ENCODE assay signal across 8 mouse cellular contexts in genomic region chr4:122886579-122887254, GRCm38 (mm10). TPM values are rescaled to one million over a fixed set of nuclear protein-coding genes. Genes with fewer than 3 reads are reported as not detected.
DNase-seq lines count a peak whose midpoint lies in the region; ATAC-seq and TF ChIP-seq lines count a peak whose summit lies in the region.

No protein-coding gene starts in this region.

- no peaks in the 10 kb centered on the region for H3K9me3 ChIP-seq in heart, embryonic 13.5 days
- no peaks in the 10 kb centered on the region for H3K9me3 ChIP-seq in CH12.LX (replicated peaks; ENCODE audit: low read length)
- H3K9me3 ChIP-seq in forebrain, embryonic 10.5 days: no peaks in the 10 kb centered on the region
- no peaks in the 10 kb centered on the region for H3K9me3 ChIP-seq in liver, embryonic 12.5 days (replicated peaks)

- no peak for DNase-seq in heart, postnatal 14 days
- no peak for DNase-seq in CH12.LX (ENCODE audit: extremely low read depth)
- no peak for DNase-seq in forebrain, embryonic 10.5 days (ENCODE audit: extremely low spot score, low spot score)
- no peak for DNase-seq in frontal cortex, adult 2 months (ENCODE audit: extremely low spot score in 1 of 2, low spot score in 1 of 2)
- DNase-seq in frontal cortex, postnatal 10 days (ENCODE audit: low spot score in 2 of 2): no peak

- TF ChIP-seq CTCF in CH12.LX (conservative IDR thresholded peaks at IDR 0.05 in 1 of 2, IDR thresholded peaks at IDR 0.05 in 1 of 2; ENCODE audit: low read depth in 2 of 2, low read length in 2 of 2): no peak
- TF ChIP-seq CTCF in small intestine, adult 2 months (IDR thresholded peaks at IDR 0.05; ENCODE audit: extremely low read depth, insufficient read length, insufficient replicate concordance, low read depth, low read length): no peak

- ATAC-seq in heart, embryonic 13.5 days (ENCODE audit: extremely low read depth, insufficient number of reproducible peaks, low FRiP score, low TSS enrichment): no peak
- ATAC-seq in liver, embryonic 12.5 days: no peak

- peak overlapping the region; percentile 92 for H3K4me3 ChIP-seq in heart, embryonic 13.5 days
- peak overlapping the region; percentile 59 to 88 (median 69) for H3K4me3 ChIP-seq in CH12.LX (replicated peaks in 1 of 3; ENCODE audit: low read depth in 2 of 3, low read length in 2 of 3, poor library complexity in 1 of 3)
- H3K4me3 ChIP-seq in forebrain, embryonic 10.5 days: peak overlapping the region; percentile 87
- peak overlapping the region; percentile 90 for H3K4me3 ChIP-seq in liver, embryonic 12.5 days
- peak overlapping the region; percentile 74 for H3K4me3 ChIP-seq in small intestine, adult 2 months (ENCODE audit: low read depth, low read length)

- dilution Hi-C loops in CH12.LX (cut with MboI; ENCODE audit: extremely low pct_ligation_motif_present, extremely low pct_unique_long_range_greater_than_20kb, low sequenced_read_pairs): no loop called here

- H3K27me3 ChIP-seq in heart, embryonic 13.5 days (replicated peaks): no peaks in the 10 kb centered on the region
- no peaks in the 10 kb centered on the region for H3K27me3 ChIP-seq in CH12.LX (replicated peaks)
- no peaks in the 10 kb centered on the region for H3K27me3 ChIP-seq in forebrain, embryonic 10.5 days (ENCODE audit: poor library complexity, severe bottlenecking)
- no peaks in the 10 kb centered on the region for H3K27me3 ChIP-seq in liver, embryonic 12.5 days (replicated peaks)
- no peaks in the 10 kb centered on the region for H3K27me3 ChIP-seq in small intestine, adult 2 months (ENCODE audit: control insufficient read depth, insufficient read depth, low read length)

- no peak for TF ChIP-seq EP300 in CH12.LX (IDR thresholded peaks at IDR 0.05; ENCODE audit: low read length)

- peaks cover 33% of the 10 kb centered on the region for H3K79me2 ChIP-seq in CH12.LX (replicated peaks; ENCODE audit: control insufficient read depth, extremely low read depth, insufficient read depth, poor library complexity, severe bottlenecking)

- WGBS in heart, embryonic 13.5 days: 10% methylated on average over 19 of the region's 19 CpGs
- 7% methylated on average over 19 of the region's 19 CpGs for WGBS in forebrain, embryonic 10.5 days
- 6% methylated on average over 19 of the region's 19 CpGs for WGBS in liver, embryonic 12.5 days (ENCODE audit: insufficient replicate concordance)
- WGBS in small intestine, adult 2 months: under 1% methylated on average over 19 of the region's 19 CpGs

- TF ChIP-seq RAD21 in CH12.LX (IDR thresholded peaks at IDR 0.05; ENCODE audit: low read depth, low read length): no peak

- peak overlapping the region; percentile 75 for H3K4me2 ChIP-seq in heart, embryonic 13.5 days
- H3K4me2 ChIP-seq in CH12.LX (ENCODE audit: insufficient read depth, low read depth, poor library complexity, severe bottlenecking): peak overlapping the region; percentile 91
- H3K4me2 ChIP-seq in liver, embryonic 12.5 days: peak overlapping the region; percentile 89

- peak overlapping the region; percentile 100 for H3K27ac ChIP-seq in heart, embryonic 13.5 days (replicated peaks)
- peak overlapping the region; percentile 91 for H3K27ac ChIP-seq in CH12.LX (ENCODE audit: insufficient read depth, low read depth)
- peak overlapping the region; percentile 97 for H3K27ac ChIP-seq in forebrain, embryonic 10.5 days
- peak overlapping the region; percentile 98 for H3K27ac ChIP-seq in liver, embryonic 12.5 days
- H3K27ac ChIP-seq in small intestine, adult 2 months (ENCODE audit: insufficient read depth, low read depth, low read length): peak overlapping the region; percentile 99

- H3K36me3 ChIP-seq in heart, embryonic 13.5 days: no peaks in the 10 kb centered on the region
- H3K36me3 ChIP-seq in CH12.LX (replicated peaks in 1 of 2; ENCODE audit: control insufficient read depth in 1 of 2, insufficient read depth in 1 of 2, low read length in 1 of 2): peaks cover 0 to 2% of the 10 kb centered on the region in 2 experiments
- H3K36me3 ChIP-seq in forebrain, embryonic 10.5 days (replicated peaks): peaks cover 3% of the 10 kb centered on the region; the same call in 1 of the 2 replicates
- peaks cover 8% of the 10 kb centered on the region; the same call in 1 of the 2 replicates for H3K36me3 ChIP-seq in liver, embryonic 12.5 days
- H3K36me3 ChIP-seq in small intestine, adult 2 months (ENCODE audit: control insufficient read depth, insufficient read depth, low read length): no peaks in the 10 kb centered on the region

- peaks cover 50% of the 10 kb centered on the region for H3K4me1 ChIP-seq in heart, embryonic 13.5 days
- peaks cover 3 to 43% of the 10 kb centered on the region in 2 experiments for H3K4me1 ChIP-seq in CH12.LX (ENCODE audit: control insufficient read depth in 1 of 2, insufficient read depth in 2 of 2)
- H3K4me1 ChIP-seq in forebrain, embryonic 10.5 days: peaks cover 42% of the 10 kb centered on the region
- peaks cover 64% of the 10 kb centered on the region for H3K4me1 ChIP-seq in liver, embryonic 12.5 days
- peaks cover 19% of the 10 kb centered on the region for H3K4me1 ChIP-seq in small intestine, adult 2 months (ENCODE audit: control insufficient read depth, insufficient read depth, insufficient read length, low read length)

- H3K9ac ChIP-seq in heart, embryonic 13.5 days: peak overlapping the region; percentile 86
- H3K9ac ChIP-seq in CH12.LX (ENCODE audit: insufficient read depth, low read depth): peak overlapping the region; percentile 73
- H3K9ac ChIP-seq in liver, embryonic 12.5 days: peak overlapping the region; percentile 91

- in situ Hi-C loops in CH12.LX (cut with MboI; ENCODE audit: low pct_ligation_motif_present, low pct_unique_long_range_greater_than_20kb, low sequenced_read_pairs): no loop called here

- TF ChIP-seq POLR2A in CH12.LX (IDR thresholded peaks at IDR 0.05; ENCODE audit: low read depth, low read length): no peak; the same call in 1 of the 2 replicates
- no peak for TF ChIP-seq POLR2A in small intestine, adult 2 months (IDR thresholded peaks at IDR 0.05; ENCODE audit: low read depth, low read length)

- intact Hi-C loops in heart, postnatal 14 days (cut with DNase I): no loop called here

TF ChIP-seq in CH12.LX, 34 proteins besides CTCF, POLR2A, EP300 and RAD21:
- TF ChIP-seq KAT2A (IDR thresholded peaks at IDR 0.05; ENCODE audit: insufficient replicate concordance, low read length) (no peak), ZC3H11A (IDR thresholded peaks at IDR 0.05; ENCODE audit: low read depth, low read length) (no peak), MAX (IDR thresholded peaks at IDR 0.05; ENCODE audit: low read length) (peak; percentile 5; the same call in 1 of the 2 replicates)

RNA-seq across cellular contexts. Expression of gene Cap1, which starts 0.9 kb away (rescaled TPM):
- polyA plus RNA-seq in heart, embryonic 13.5 days (2015; fragmentation: Nextera tagmentation; extraction: Ambion mirVana): 49.7 and 50.8 TPM in 2 replicates
- total RNA-seq in heart, postnatal 14 days (2021): 10 to 100 TPM; 62.2 to 66.9 TPM
- total RNA-seq in CH12.LX (2012; rRNA removed): 118 and 128 TPM in 2 replicates
- total RNA-seq in CH12.LX (2014; rRNA removed): 159 TPM in 2 replicates
- polyA plus RNA-seq in CH12.LX (2012; ENCODE audit: insufficient read length, low read depth): 163 and 195 TPM in 2 replicates
- 60.7 and 76.1 TPM in 2 replicates for polyA plus RNA-seq in forebrain, embryonic 10.5 days (2016; fragmentation: Nextera tagmentation; extraction: Ambion mirVana)
- polyA plus RNA-seq in liver, embryonic 12.5 days (2016; fragmentation: Nextera tagmentation; extraction: Ambion mirVana): 30.3 and 31.6 TPM in 2 replicates
- 46.5 and 85.8 TPM in 2 replicates for polyA plus RNA-seq in small intestine, adult 2 months (2012; rRNA removed)
- 142 and 146 TPM in 2 replicates for polyA plus RNA-seq in frontal cortex, adult 2 months (2012; rRNA removed)

RNA-seq across cellular contexts. Expression of gene Ppt1, which starts 50.7 kb away (rescaled TPM):
- polyA plus RNA-seq in heart, embryonic 13.5 days (2015; fragmentation: Nextera tagmentation; extraction: Ambion mirVana): 61.2 and 65.4 TPM in 2 replicates
- 10 to 100 TPM; 35.4 to 40.0 TPM for total RNA-seq in heart, postnatal 14 days (2021)
- 23.7 and 23.8 TPM in 2 replicates for total RNA-seq in CH12.LX (2012; rRNA removed)
- total RNA-seq in CH12.LX (2014; rRNA removed): 23.9 and 24.2 TPM in 2 replicates
- 30.7 TPM in 2 replicates for polyA plus RNA-seq in CH12.LX (2012; ENCODE audit: insufficient read length, low read depth)
- 67.1 and 69.8 TPM in 2 replicates for polyA plus RNA-seq in forebrain, embryonic 10.5 days (2016; fragmentation: Nextera tagmentation; extraction: Ambion mirVana)
- 25.0 and 26.0 TPM in 2 replicates for polyA plus RNA-seq in liver, embryonic 12.5 days (2016; fragmentation: Nextera tagmentation; extraction: Ambion mirVana)
- polyA plus RNA-seq in small intestine, adult 2 months (2012; rRNA removed): 6.9 and 10.1 TPM in 2 replicates
- polyA plus RNA-seq in frontal cortex, adult 2 months (2012; rRNA removed): 106 and 119 TPM in 2 replicates
